Mouse (Mus musculus) adrenal gland, adult (tissue): Measurements from ENCODE around the gene Xpot.

Source experiments
- DNase-seq, 2 experiments: peaks; one replicate each; pipeline ENCODE4 v3.0.0; 2022 to 2023; ENCODE audit warnings: low spot score in 1 of 2; ENCODE audit not compliant: inconsistent age in 2 of 2

Xpot gene

GRCm38 (mm10) chr10:121581405-121581804 lies 44.7 kb downstream of the Xpot start:
- DNase-seq, result no peak

GRCm38 (mm10) chr10:121580381-121580780 lies 45.8 kb downstream of the Xpot start:
- no peak for DNase-seq

GRCm38 (mm10) chr10:121576372-121576771 lies 49.8 kb downstream of the Xpot start:
- no peak for DNase-seq

GRCm38 (mm10) chr10:121571511-121572147 lies 54.5 kb downstream of the Xpot start:
- DNase-seq, result peak in 1 of 2 experiments; percentile 69

- DNase-seq, result no peak
Observed at GRCm38 (mm10) chr10:121571031-121571430, 55.1 kb downstream of the Xpot start.

- DNase-seq, result no peak
Observed at GRCm38 (mm10) chr10:121569796-121570195, 56.3 kb downstream of the Xpot start.

GRCm38 (mm10) chr10:121569001-121569589 lies 57.0 kb downstream of the Xpot start:
- no peak for DNase-seq

GRCm38 (mm10) chr10:121568534-121568933 lies 57.6 kb downstream of the Xpot start:
- DNase-seq, result no peak

GRCm38 (mm10) chr10:121568026-121568425 lies 58.1 kb downstream of the Xpot start:
- DNase-seq, result no peak

- DNase-seq, result no peak
Observed at GRCm38 (mm10) chr10:121564447-121564846, 61.7 kb downstream of the Xpot start.

GRCm38 (mm10) chr10:121558231-121558630 lies 67.9 kb downstream of the Xpot start:
- no peak for DNase-seq

GRCm38 (mm10) chr10:121556263-121556662 lies 69.9 kb downstream of the Xpot start:
- DNase-seq, result no peak

GRCm38 (mm10) chr10:121550334-121550733 lies 75.8 kb downstream of the Xpot start:
- no peak for DNase-seq

- no peak for DNase-seq
Observed at GRCm38 (mm10) chr10:121549670-121550069, 76.5 kb downstream of the Xpot start.

GRCm38 (mm10) chr10:121547162-121547561 lies 79.0 kb downstream of the Xpot start:
- no peak for DNase-seq

- DNase-seq, result no peak
Observed at GRCm38 (mm10) chr10:121543577-121543976, 82.6 kb downstream of the Xpot start.

GRCm38 (mm10) chr10:121542156-121542555 lies 84.0 kb downstream of the Xpot start:
- no peak for DNase-seq
